Mouse (Mus musculus) hindbrain, embryonic 14.5 days (tissue): ENCODE results near the gene Cdk14. TPM values are rescaled to one million over a fixed set of nuclear protein-coding genes. Genes with fewer than 3 reads are reported as not detected.

Experiments
- ATAC-seq: fragments of 200-750 bp; cut with Nextera tagmentation; 2 replicates; pipeline ENCODE4 v1.8.0; 2017; ENCODE audit warnings: moderate number of reproducible peaks, mild to moderate bottlenecking, moderate TSS enrichment, moderate library complexity; ENCODE audit not compliant: low FRiP score
- DNase-seq: peaks from one replicate; pipeline ENCODE4 v3.0.0-alpha.2; 2015; ENCODE audit warnings: low spot score
- H3K27ac ChIP-seq: fragments of 300-500 bp; sonication (generic); 2 replicates; pipeline ENCODE4 v1.5.1; 2014; ENCODE audit warnings: mild to moderate bottlenecking, moderate library complexity
- H3K27me3 ChIP-seq: fragments of 300-500 bp; sonication (generic); 2 replicates; pipeline ENCODE4 v1.6.1; 2014; ENCODE audit warnings: mild to moderate bottlenecking, low read length, mixed read lengths; ENCODE audit not compliant: control insufficient read depth, insufficient read depth
- H3K36me3 ChIP-seq: fragments of 300-500 bp; sonication (generic); replicated peaks from 2 replicates; pipeline ENCODE4 v1.6.1; 2014; ENCODE audit not compliant: control insufficient read depth, insufficient read depth
- H3K4me1 ChIP-seq: fragments of 300-500 bp; sonication (generic); replicated peaks from 2 replicates; pipeline ENCODE4 v1.6.1; 2014; ENCODE audit warnings: antibody characterized with exemption, low read length, mixed read lengths; ENCODE audit not compliant: control insufficient read depth, insufficient read depth
- H3K4me2 ChIP-seq: fragments of 300-500 bp; sonication (generic); replicated peaks from 2 replicates; pipeline ENCODE4 v1.6.1; 2014; ENCODE audit warnings: mild to moderate bottlenecking, moderate library complexity
- H3K4me3 ChIP-seq: fragments of 300-500 bp; sonication (generic); replicated peaks from 2 replicates; pipeline ENCODE4 v1.5.1; 2014; ENCODE audit warnings: mild to moderate bottlenecking, low read length
- H3K9ac ChIP-seq: fragments of 300-500 bp; sonication (generic); 2 replicates; pipeline ENCODE4 v1.6.1; 2014
- H3K9me3 ChIP-seq: fragments of 300-500 bp; sonication (generic); 2 replicates; pipeline ENCODE4 v1.6.1; 2016; ENCODE audit warnings: low read length; ENCODE audit not compliant: control insufficient read depth
- WGBS: fragments of 180-500 bp; shearing (Covaris S2); extraction: QIAGEN DNeasy Blood & Tissue Kit; methylation state at CpG from one replicate; pipeline ENCODE4 v1.1.7; 2014; 5-methylcytosine and 5-hydroxymethylcytosine counted together
- polyA plus RNA-seq: library from polyadenylated mRNA; unstranded; fragments of >200 nt; fragmentation: Nextera tagmentation; extraction: Ambion mirVana; gene quantifications from 2 replicates; pipeline ENCODE4 v1.2.1, GENCODE M21; 2014

Cdk14 gene
- polyA plus RNA-seq, 1 experiment from 2014 or later: 55.6 TPM

GRCm38 (mm10) chr5:4870041-4870726, 549.9 kb downstream of the Cdk14 start:
- Histone ChIP-seq H3K4me3 (no peak overlapping the region), H3K27me3 (0 out of 2 replicates have a peak, but pooled peaks cover 8% of the 10 kb centered on the region), H3K9ac (no peak overlapping the region), H3K36me3 (no peaks in the 10 kb centered on the region), H3K9me3 (no peaks in the 10 kb centered on the region), H3K27ac (no peak overlapping the region), H3K4me2 (no peak overlapping the region), H3K4me1 (peaks cover 17% of the 10 kb centered on the region; the same call in 1 of the 2 replicates)
- WGBS: 25% methylated on average over 4 of the region's 4 CpGs
- ATAC-seq (no peak), DNase-seq (no peak)

GRCm38 (mm10) chr5:4868563-4869120, 551.5 kb downstream of the Cdk14 start:
- Histone ChIP-seq H3K9ac (no peak overlapping the region), H3K27me3 (0 out of 2 replicates have a peak, but pooled peaks cover 10% of the 10 kb centered on the region), H3K4me1 (peaks cover 17% of the 10 kb centered on the region; the same call in 1 of the 2 replicates), H3K4me3 (no peak overlapping the region), H3K4me2 (no peak overlapping the region), H3K9me3 (no peaks in the 10 kb centered on the region), H3K36me3 (no peaks in the 10 kb centered on the region), H3K27ac (no peak overlapping the region)
- ATAC-seq: no peak
- DNase-seq: no peak
- WGBS: 22% methylated on average over 6 of the region's 6 CpGs

- Histone ChIP-seq H3K27me3 (0 out of 2 replicates have a peak, but pooled peaks cover 10% of the 10 kb centered on the region), H3K4me1 (peaks cover 17% of the 10 kb centered on the region; the same call in 1 of the 2 replicates), H3K36me3 (no peaks in the 10 kb centered on the region), H3K9me3 (no peaks in the 10 kb centered on the region), H3K27ac (no peak overlapping the region), H3K4me2 (no peak overlapping the region), H3K9ac (no peak overlapping the region), H3K4me3 (no peak overlapping the region)
- WGBS: 24% methylated on average over 6 of the region's 6 CpGs
- no peak for ATAC-seq
- DNase-seq: no peak
Measured at GRCm38 (mm10) chr5:4867849-4868562, 552.1 kb downstream of the Cdk14 start.

GRCm38 (mm10) chr5:4866945-4867344, 553.2 kb downstream of the Cdk14 start:
- 0 out of 2 replicates have a peak, but pooled peaks cover 10% of the 10 kb centered on the region for H3K27me3 ChIP-seq
- H3K9ac ChIP-seq: no peak overlapping the region
- 58% methylated on average over 8 of the region's 8 CpGs for WGBS
- no peak for DNase-seq
- no peak overlapping the region for H3K4me2 ChIP-seq
- no peak overlapping the region for H3K4me3 ChIP-seq
- no peak for ATAC-seq
- peaks cover 17% of the 10 kb centered on the region; the same call in 1 of the 2 replicates for H3K4me1 ChIP-seq
- no peak overlapping the region for H3K27ac ChIP-seq
- no peaks in the 10 kb centered on the region for H3K36me3 ChIP-seq
- H3K9me3 ChIP-seq: no peaks in the 10 kb centered on the region

- WGBS: 56% methylated on average over 1 of the region's 1 CpGs
- ATAC-seq: no peak
- Histone ChIP-seq H3K27ac (no peak overlapping the region), H3K4me2 (no peak overlapping the region), H3K27me3 (0 out of 2 replicates have a peak, but pooled peaks cover 10% of the 10 kb centered on the region), H3K4me3 (no peak overlapping the region), H3K4me1 (peaks cover 21% of the 10 kb centered on the region), H3K36me3 (no peaks in the 10 kb centered on the region), H3K9ac (no peak overlapping the region), H3K9me3 (no peaks in the 10 kb centered on the region)
- DNase-seq: no peak
Measured at GRCm38 (mm10) chr5:4866099-4866498, 554.0 kb downstream of the Cdk14 start.

- WGBS: 78% methylated on average over 9 of the region's 9 CpGs
- ATAC-seq: no peak
- peak overlapping the region; percentile 16; the same call in 1 of the 2 replicates for H3K27ac ChIP-seq
Measured at GRCm38 (mm10) chr5:4861592-4861991, 558.5 kb downstream of the Cdk14 start.

GRCm38 (mm10) chr5:4861141-4861540, 559.0 kb downstream of the Cdk14 start:
- ATAC-seq (no peak), DNase-seq (no peak)
- Histone ChIP-seq H3K4me3 (no peak overlapping the region), H3K9me3 (no peaks in the 10 kb centered on the region), H3K9ac (no peak overlapping the region), H3K36me3 (no peaks in the 10 kb centered on the region), H3K4me1 (peaks cover 8% of the 10 kb centered on the region; the same call in 1 of the 2 replicates), H3K27me3 (0 out of 2 replicates have a peak, but pooled peaks cover 11% of the 10 kb centered on the region), H3K4me2 (no peak overlapping the region), H3K27ac (no peak overlapping the region; the same call in 1 of the 2 replicates)
- WGBS: 85% methylated on average over 2 of the region's 2 CpGs

More at GRCm38 (mm10) chr5:4861592-4861991, 558.5 kb downstream of the Cdk14 start:
- Histone ChIP-seq H3K4me3 (no peak overlapping the region), H3K4me1 (peaks cover 8% of the 10 kb centered on the region; the same call in 1 of the 2 replicates), H3K27me3 (0 out of 2 replicates have a peak, but pooled peaks cover 11% of the 10 kb centered on the region), H3K36me3 (no peaks in the 10 kb centered on the region), H3K4me2 (no peak overlapping the region), H3K9me3 (no peaks in the 10 kb centered on the region), H3K9ac (no peak overlapping the region)
- DNase-seq: no peak

- Histone ChIP-seq H3K4me1 (peaks cover 8% of the 10 kb centered on the region; the same call in 1 of the 2 replicates), H3K4me2 (no peak overlapping the region), H3K27me3 (0 out of 2 replicates have a peak, but pooled peaks cover 5% of the 10 kb centered on the region), H3K4me3 (no peak overlapping the region), H3K9me3 (no peaks in the 10 kb centered on the region), H3K9ac (no peak overlapping the region), H3K27ac (no peak overlapping the region), H3K36me3 (no peaks in the 10 kb centered on the region)
- 24% methylated on average over 5 of the region's 5 CpGs for WGBS
- ATAC-seq (peak; percentile 72), DNase-seq (no peak)
Measured at GRCm38 (mm10) chr5:4858032-4858641, 562.0 kb downstream of the Cdk14 start.
